Mouse (Mus musculus) kidney, adult 11 months (tissue): ENCODE measurements around the gene Wars2.

Source experiments
- DNase-seq: peaks from one replicate; pipeline ENCODE4 v3.0.0; 2022

The Wars2 gene

DNA sequence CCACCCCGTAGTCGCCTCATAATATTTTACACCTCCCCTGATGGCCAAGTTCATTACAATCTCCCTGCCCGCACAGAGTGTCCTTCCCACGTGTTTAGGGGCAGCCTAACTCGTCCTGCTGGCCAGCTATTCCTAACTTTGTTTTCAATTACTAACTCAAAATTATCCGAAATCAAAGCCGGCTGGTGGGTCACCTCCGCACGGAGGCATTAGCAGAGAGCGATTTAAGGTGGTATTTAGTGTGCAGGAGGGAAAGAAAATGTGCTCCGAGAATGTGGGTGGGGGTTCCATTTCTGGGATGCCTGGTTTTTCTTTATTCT, 108.6 kb downstream of the Wars2 start:
- no peak for DNase-seq

DNA sequence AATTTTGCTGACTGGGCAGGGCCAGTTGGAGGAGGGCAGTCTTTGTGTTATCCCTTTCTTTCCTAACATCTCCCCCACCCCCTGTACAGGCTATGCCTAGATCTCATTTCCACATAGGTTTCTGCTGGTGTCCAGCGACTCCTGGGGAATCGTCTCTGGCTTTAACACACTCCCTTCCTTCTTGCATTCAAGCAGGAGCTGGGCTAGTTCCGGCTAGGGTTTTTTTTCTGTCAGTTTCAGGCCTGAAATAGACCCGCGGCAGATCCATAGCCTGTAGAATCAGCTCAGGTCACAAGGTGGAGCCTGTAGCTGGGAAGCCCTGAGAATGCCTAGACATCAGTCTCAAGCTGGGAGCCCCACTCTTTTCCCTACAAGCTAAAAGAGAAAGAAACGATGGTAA, 109.0 kb downstream of the Wars2 start:
- DNase-seq = no peak

DNA sequence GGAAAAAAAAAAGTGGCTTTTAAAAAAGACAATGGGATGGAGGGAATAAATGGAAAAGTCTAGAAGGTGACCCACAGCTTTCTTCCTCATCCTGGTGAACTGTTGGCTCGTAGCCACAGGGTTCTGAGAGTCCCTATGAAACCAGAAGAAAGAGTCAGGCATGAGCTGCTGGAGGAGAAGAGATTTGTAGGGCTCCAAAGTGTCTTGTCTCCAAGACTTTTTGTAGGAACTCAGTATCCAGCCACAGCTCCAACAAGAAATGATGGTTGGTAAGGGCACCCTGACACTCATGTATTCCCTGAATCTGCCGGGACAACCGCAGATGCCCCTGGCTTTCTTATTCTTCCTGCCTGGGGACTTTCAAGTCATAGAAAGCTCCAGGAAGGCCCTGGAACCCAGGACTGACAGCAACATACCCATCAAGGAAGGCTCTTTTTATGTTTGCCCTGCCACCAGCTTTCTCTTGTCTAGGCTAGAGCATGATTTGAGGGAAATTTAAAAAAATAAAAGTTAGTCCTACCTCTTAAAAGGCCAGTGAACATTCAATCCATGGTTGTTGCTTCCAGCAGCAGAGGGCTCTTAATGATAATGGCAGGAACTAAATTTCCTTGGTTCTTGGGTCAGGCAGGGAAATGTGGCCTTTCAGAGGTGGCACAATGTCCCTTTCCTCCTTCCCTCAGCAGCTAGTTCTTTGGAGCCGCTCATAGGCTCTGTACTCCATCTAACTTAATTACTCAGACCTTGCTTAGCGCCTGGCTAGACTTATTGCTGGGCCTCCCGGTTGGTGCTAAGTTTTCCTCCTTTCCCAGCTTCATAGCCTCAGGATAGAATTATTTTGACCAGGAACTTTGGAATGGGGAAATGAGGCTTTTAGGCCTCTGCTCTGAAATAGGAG, 110.7 kb downstream of the Wars2 start:
- DNase-seq = no peak

DNA sequence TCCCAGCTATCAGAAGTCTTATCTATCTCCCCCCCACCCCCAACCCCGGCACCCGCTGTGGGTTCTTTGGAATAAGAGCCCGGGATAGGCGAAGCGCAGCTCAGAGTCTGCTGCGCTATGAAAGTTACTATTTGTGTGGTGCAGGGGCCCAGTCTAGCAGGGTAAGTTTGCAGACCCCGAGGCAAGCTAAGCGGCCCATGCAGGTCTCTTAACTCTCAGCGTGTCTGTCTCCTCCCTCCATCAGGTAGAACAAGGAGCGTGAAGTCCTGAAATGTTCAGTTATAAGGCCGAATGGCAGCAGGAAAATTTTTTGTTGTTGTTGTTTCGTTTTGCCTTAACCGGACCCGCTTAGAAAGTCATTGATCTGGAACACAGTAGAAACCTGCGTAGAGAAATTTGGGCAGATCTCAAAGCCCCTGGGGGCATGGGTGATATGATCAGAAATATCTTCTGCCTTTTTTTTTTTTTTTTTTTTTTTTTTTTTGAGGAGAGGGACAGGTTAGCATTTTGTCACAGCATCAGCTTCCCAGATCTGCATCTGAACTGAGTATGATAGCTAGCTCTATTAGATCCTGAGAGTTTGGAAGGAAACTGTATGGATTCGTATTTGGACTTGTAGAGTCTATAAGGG, 111.7 kb downstream of the Wars2 start:
- no peak for DNase-seq

DNA sequence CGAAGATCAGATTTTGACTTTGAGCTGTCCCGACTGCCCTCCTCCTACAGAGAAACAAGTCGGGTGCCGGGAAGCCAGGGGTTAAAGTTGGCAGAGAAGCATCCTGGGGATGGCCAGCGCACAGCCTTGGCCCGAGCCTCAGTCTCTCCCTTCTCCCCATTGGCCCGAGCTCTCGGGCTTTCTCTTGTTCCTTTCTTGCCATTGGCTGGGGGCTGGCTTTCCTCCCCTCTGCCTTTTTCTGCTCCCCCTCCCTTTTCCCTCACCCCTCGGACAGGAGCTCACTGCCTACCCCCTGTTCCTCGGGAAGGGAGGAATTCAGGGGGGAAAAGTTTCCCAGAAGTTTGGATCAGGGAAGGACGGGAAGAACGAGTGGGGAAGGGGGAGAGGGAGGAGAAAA, 112.2 kb downstream of the Wars2 start:
- DNase-seq = no peak

DNA sequence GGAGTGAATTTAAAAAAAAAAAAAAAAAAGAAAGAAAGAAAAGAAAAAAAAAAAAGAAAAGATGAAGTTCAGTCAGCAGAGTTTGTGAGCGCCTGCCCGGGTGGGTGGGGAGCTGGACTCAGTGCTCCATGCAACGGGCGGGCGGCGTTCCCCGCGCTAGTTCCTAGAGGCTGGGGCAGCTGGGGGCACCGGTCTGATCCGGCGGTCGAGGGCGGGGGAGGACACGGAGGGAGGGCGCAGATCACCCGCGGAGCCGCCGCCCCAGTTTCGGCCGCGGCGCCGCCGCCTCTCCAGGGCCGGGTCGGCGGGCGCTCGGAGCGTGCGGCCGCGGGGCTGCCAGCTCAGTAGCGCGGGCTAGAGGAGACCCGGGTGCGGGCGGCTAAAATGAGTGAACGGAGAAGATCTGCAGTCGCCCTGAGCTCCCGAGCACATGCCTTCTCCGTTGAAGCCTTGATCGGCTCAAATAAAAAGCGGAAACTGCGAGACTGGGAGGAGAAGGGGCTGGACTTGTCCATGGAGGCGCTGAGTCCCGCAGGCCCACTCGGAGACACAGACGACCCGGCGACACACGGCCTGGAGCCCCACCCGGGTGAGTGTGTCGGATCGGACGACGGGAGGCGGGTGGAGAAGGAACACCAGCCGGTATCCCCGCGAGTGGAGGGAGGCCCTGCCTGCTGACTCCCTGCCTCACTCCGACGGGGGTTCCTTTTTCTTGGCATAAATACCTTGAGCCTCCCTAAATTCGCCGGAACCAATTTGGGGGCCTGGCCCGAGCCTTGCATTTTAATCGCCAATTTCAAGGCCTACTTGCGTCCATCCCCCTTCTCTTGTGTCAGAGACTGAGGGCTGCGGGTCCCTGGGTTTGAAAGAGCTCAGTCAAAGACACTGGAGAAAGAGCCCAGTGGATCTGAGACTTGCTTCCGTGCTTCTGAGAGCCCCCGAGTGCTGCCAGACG, 112.9 kb downstream of the Wars2 start:
- no peak for DNase-seq

DNA sequence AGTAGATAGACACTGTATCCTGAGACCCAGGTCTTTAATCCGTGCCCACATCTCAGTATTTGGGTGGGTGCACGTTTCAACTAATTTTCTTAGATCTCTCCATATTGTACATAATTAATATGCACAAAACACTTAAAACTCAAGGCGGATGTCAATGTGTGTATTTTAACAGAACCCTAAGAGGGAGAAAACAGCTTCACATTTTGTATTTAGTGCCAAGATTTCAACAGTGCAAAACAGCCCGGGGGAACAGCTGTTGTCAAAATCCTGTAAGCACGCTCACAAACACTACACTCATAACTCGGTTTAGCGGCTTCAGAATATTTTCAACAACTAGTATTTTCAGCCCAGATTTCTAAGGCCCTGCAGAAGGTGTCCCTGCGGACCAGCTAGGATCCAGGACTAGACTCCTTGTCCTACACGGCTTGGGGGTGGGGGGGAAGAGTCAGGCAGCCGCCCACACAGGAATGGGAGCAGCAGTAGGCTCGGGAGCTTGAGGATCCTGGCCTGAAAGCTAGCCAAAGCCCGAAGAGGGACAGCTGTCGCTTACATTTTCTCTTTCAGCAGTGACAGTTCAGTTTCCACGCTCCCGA, 113.8 kb downstream of the Wars2 start:
- no peak for DNase-seq

DNA sequence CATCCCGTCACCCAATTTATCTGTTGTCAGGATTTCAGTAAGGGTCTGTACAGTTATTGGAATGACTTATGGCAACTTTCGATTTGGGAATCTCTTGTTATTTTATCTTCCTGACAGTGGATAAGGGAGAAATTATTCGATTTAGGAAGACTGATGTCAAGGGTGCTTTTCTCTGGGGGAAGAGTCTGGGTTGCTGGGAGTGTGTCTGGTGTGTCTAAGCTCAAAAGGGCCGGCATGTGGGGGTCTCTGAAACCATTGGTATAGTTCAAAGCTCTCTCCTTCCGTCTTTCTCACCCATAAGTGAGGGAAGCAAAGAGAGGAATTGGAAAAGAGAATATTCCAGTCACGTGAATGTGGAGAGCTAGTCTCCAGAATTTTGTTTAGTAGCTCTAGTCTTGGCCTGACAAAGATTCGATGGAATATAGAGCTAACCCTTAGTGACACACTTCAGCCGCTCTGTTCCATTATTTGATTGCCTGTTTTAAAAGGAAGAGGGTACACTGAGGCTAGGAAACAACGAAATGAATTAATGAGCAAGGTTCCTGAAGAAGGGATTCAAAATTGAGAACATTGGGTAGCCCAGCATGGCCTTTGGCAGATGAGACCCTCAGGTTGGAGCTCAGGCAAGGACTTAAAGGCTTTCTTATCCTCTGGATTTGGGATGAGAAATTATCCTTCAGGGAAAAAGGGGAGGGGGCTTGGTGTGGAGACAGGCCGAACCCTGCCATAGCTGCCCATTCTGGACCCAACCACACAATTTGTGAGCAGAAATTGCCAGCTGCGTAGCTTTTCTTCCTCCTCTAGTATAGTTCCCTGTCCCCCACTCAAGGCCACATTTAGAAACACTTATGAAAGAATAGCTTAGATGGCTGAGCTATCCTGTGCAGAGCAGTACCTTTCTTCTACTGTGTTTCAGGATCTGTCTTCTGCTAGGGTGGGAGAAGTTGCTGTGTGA, 114.8 kb downstream of the Wars2 start:
- DNase-seq = no peak

DNA sequence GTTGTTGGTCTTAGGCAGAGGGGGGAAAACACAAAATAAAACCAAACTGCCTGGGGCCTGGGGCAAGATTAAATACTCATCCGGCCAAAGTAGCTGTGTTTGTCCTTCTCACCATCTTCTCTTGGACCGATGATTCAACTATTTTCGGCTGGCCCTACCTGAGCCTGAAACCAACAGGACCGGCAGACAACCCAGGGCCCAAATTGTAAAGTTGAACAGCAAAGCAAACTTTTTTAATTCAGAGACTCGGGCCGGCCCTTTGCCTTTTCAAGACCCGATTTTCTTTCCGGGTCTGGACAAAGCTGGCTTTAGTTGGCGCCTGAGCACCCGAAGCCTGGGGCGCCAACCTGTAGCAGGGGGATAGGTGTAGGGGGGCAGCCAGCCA, 115.5 kb downstream of the Wars2 start:
- DNase-seq = no peak

DNA sequence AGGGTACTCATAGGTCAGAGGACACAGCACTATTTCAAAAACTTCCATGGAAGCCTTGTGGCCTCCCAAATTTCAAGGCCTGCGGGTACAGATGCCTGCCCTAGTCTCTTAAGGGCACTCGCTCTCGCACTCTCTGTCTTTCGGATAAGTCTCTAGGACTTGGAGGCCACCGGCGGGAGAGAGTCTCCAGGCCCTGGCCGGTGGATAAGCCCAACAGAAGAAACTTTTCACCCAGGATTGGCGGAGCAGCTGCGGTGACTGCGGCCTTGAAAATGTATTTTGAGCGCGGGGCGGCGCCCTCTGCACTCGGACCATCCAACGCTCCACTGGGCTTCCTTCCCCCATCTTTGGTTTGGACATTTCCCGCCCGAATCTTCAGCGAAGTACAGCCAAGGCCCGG, 115.9 kb downstream of the Wars2 start:
- DNase-seq = no peak

DNA sequence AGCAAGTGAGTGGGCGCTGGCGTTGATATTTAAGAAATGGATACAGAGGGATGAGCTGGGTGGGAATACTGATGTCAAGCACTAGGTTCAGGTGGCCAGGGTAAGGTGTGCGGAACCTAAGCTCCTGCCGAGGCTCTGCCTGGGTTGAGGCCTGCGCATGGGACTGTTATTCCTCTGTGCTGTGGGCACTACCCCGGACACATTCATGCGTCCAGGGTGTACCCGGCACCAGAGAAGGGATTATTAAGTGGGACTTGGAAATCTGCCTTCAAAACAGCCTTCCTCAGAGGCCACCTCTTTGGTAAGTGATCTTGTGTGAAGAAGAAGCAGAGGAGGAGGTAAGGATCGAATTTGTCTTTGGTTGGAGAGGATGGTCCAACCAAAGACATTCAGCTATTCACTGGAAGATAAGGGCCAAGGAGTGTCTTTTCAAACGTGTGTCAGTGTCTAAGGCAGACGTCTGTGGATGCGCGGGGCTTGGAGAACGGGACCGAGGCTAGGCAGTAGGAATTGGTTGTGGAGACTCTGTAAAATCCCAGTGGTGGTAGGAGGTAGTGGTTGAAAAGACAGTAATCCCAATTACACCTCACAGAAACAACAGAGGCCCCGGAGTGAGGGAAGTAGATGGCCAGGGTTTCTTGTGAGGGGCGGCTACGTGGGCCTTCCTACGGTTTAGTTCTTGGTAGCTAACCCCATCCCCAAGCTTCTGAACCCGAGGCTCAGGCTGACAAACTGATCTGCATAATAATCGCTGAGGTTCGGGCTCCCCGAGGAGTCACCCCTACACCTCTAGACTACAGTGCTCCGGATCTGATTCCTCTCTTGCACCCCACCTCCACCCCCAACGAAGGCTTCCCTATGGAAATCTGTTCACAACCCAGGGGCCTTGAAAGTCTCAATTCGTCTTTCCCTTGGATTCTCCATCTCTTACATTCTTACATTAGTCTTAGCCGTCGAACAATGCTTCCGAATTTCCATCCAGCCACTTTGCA, 117.0 kb downstream of the Wars2 start:
- DNase-seq = no peak

DNA sequence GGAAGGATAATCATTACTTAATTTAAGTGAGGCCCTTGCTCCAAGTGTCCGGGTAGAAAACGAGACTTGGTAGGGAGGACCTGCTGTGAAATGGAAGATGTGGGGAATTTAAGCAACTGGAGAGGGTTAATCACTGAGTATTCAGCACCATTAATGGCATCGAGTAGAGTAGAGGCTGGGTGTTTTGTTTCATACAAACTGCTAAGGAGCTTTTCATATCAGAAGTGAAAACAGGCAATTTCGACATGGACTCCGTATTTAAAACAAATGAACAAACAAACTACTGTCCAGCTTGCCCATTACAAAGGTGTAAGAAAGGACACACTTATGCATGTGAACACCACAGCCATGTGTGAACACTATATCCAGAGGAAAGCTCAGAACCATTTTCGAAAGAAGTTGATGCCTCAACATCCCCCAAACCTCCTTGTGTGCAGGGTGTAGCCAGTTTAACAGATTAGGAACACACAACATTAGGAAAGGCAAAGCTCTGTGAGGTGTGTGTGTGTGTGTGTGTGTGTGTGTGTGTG, 118.9 kb downstream of the Wars2 start:
- no peak for DNase-seq

DNA sequence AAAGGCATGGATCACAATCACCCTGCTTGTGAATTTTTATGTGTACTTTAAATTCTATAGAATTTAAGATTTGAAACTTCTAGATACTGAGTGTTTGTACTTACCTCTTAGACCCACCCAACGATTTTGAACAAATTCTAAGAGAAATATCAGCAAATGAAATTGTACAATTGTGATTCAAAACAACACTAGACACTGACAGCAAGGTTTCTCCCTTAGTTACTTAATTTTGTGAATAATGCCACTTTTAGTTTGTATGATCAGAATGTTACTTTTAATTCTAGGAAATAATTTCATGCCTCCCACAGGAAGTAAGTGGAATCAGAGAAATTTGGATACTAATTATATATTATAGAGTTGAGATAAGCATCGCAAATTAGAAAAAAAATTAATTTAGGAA, 119.5 kb downstream of the Wars2 start:
- no peak for DNase-seq

DNA sequence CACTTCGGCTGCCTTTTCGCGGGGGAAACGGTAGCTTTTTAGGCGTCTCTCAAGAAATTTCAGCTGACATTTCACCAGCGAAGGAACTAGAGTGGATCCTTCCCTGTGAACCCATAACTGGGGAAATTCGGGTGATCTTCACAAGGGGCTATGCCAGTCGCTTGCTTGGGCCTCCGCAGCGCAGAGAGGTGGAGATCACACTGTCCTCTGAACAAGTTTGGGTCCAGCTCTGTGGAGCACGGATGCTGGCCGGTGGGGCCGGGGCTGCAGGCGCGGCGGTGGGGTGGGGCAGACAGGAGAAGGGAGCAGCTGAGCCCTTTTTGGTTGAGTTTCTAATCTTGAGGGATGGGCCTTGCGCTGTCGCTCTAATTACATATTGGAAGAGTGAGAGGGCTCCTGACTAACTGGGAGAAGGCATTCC, 120.5 kb downstream of the Wars2 start:
- DNase-seq = no peak

DNA sequence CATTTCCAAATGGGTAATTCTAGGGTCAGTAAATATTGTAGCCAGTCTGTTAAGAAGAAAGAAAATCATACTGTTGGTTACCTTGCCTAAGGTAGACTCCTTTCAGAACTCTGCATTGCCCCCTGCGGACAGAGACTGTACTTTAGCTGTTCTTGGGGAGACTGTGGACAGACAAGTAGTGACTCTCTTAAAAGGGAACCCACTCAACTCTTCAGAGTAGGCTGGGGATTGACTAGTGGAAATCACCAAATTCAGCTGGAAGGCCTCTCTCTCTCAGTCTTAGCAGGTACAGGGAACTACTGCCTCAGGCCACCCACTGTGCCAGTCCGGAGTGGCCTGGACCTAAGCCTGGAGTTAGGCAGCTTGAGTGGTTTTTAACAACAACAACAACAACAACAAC, 121.1 kb downstream of the Wars2 start:
- DNase-seq = no peak

DNA sequence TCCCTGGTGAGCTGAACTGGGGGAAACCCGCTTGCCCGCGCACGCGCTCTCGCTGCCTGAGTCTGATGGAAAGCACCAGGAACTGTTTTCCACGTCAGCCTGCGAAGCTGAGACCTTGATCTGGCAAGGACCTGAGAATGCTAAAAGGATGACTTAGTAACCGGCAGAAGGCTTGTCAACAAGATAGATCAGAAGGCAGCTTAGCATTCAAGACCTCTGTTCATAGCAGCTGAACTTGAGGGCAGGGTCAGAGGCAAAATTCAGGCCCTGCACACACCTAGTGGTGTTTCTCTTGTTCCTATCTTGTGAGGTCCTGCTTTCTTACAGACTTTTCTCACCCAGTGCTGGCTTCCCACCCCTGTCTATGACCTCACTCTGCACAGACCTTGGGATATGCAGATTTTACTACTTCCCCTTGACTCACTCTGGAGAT, 122.6 kb downstream of the Wars2 start:
- no peak for DNase-seq

DNA sequence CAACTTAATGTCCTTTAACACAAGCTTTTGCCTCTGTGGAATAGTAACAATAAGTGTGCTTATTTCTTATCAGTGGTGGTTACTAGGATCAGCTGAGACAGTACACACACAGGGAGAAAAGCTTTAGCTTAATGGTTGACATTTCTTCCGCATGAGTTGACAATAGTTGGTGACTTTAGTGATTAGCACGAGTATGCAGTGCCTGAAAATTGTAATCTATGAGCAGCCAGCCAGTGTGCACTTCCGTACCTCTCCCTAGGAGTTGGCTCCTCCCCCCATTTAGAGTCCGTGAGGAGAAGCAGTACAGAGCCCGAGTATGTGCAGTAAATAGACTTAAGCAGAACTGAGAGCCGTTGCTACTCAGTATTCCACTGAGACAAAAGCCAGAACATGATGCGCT, 123.8 kb downstream of the Wars2 start:
- DNase-seq = no peak

DNA sequence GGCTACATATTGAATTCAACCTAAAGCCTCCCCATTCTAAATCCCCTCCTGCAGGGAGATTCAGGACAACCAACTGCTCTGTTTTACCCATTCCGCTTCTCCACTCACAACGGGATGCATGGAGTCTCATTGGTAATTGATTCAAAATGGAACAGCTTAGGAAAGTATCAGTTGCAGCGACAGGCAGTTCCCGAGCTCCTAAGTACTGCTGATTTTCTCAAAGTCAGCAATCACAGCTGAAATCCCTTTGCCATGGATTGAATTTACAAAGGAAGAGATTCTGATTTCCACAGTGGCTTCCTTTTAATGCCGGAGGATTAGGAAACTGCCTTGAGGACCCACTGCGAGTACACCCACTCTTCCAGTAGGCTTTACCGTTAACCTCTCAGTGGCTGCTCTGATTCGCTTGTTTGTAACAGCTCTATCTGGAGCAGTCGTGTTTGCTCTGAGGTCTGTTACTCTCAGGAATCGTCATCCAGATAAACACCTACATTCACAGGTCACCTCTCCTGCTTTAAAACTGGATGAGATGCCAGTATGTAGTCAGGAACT, 126.0 kb downstream of the Wars2 start:
- no peak for DNase-seq

DNA sequence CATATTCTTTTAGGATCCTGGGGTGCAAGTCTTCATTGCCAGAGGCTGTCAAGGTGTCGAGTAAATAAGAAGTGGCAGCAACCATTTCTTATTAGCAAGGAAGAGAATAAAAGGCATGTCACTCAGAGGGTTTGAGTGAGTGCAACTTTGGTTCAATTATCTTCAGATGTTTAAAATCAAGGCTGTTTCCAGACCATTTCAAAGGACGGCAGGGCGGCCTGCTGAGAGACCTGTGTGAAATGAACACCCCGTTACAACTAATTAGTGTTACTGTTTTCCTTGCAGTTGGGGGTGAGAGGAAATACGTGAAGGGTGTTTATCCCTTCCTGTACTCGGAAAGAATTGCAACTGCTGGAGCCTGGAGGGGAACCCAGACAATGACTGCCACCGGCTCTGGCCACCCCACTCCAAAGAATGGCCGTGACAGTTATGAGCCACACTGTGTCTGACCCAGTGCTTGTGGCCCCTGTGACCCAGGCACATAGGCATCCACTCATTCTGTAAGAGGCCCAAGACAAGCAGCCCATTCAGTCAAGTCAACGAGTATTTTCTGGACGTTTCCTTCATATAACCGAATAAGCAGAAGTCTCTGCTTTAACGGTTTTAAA, 137.2 kb downstream of the Wars2 start:
- no peak for DNase-seq

DNA sequence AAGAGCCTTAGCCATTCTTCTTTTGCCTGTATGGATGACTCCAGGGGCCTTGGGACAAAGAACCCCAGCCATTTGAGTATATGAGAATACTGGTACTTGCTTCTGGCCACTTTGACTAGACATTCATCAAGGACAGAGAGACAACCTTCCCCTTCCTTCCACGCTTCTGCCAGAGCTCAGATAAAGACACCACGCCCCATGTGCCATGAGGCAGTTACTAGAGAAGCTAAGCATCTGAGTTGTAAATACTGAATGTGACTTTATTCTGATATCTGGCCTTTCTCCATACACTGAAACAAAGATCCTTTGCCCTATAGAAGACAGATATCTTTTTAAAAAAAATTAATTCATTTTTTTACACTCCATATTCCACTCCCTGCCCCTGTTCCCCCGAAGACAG, 138.8 kb downstream of the Wars2 start:
- no peak for DNase-seq
